Mouse (Mus musculus) liver, embryonic 14.5 days (tissue): ENCODE data around the gene Arnt. TPM values are rescaled to one million over a fixed set of nuclear protein-coding genes. Genes with fewer than 3 reads are reported as not detected.
A peak's percentile ranks its signal among the peaks of the same experiment; 100 is the strongest.

Experiments used
- ATAC-seq: fragments of 200-750 bp; cut with Nextera tagmentation; 2 replicates; pipeline ENCODE4 v1.8.0; 2017; ENCODE audit warnings: moderate number of reproducible peaks, mild to moderate bottlenecking, moderate library complexity; ENCODE audit not compliant: insufficient read depth
- DNase-seq, 3 experiments: peaks; one replicate each; pipeline ENCODE4 v3.0.0-alpha.2; 2012 to 2013; ENCODE audit warnings: low read depth in 3 of 3, low spot score in 3 of 3
- H3K27ac ChIP-seq: fragments of 300-500 bp; sonication (generic); 2 replicates; pipeline ENCODE4 v1.5.1; 2014; ENCODE audit warnings: moderate library complexity, mild to moderate bottlenecking, control low read depth, inconsistent platforms
- H3K27me3 ChIP-seq: fragments of 300-500 bp; sonication (generic); 2 replicates; pipeline ENCODE4 v1.6.1; 2014; ENCODE audit warnings: mild to moderate bottlenecking, low read length, moderate library complexity; ENCODE audit not compliant: control insufficient read depth, insufficient read depth
- H3K36me3 ChIP-seq: fragments of 300-500 bp; sonication (generic); replicated peaks from 2 replicates; pipeline ENCODE4 v1.6.1; 2014; ENCODE audit warnings: low read depth; ENCODE audit not compliant: control insufficient read depth, insufficient read depth
- H3K4me1 ChIP-seq, 2 experiments: fragments of 200-500 bp in 1 of 2; fragments of 300-500 bp in 1 of 2; sonication (generic) in 1 of 2; replicated peaks; 2 replicates each; pipeline ENCODE4 v1.6.1; 2012 to 2014; ENCODE audit warnings: antibody characterized with exemption in 1 of 2, inconsistent platforms in 1 of 2, low read length in 1 of 2; ENCODE audit not compliant: control insufficient read depth in 2 of 2, insufficient read depth in 2 of 2
- H3K4me2 ChIP-seq: fragments of 300-500 bp; sonication (generic); 2 replicates; pipeline ENCODE4 v1.6.1; 2014; ENCODE audit warnings: low read depth, mild to moderate bottlenecking, control low read depth, moderate library complexity
- H3K4me3 ChIP-seq, 2 experiments: fragments of 200-500 bp in 1 of 2; fragments of 300-500 bp in 1 of 2; sonication (generic) in 1 of 2; 2 replicates each; pipeline ENCODE4 v1.5.1; 2012 to 2014; ENCODE audit warnings: low read depth in 2 of 2, low read length in 2 of 2, mild to moderate bottlenecking in 2 of 2, control low read depth in 1 of 2, inconsistent platforms in 1 of 2, moderate library complexity in 1 of 2; ENCODE audit not compliant: insufficient read depth in 1 of 2
- H3K9ac ChIP-seq: fragments of 300-500 bp; sonication (generic); replicated peaks from 2 replicates; pipeline ENCODE4 v1.6.1; 2014; ENCODE audit warnings: mild to moderate bottlenecking, control low read depth, moderate library complexity
- H3K9me3 ChIP-seq: fragments of 300-500 bp; sonication (generic); 2 replicates; pipeline ENCODE4 v1.6.1; 2016; ENCODE audit warnings: low read length, mixed read lengths; ENCODE audit not compliant: control insufficient read depth
- CTCF ChIP-seq: IDR thresholded peaks from 2 replicates; pipeline ENCODE4 v1.5.1; 2016; ENCODE audit warnings: antibody characterized with exemption, low read depth, control low read depth
- EP300 ChIP-seq: IDR thresholded peaks from 2 replicates; pipeline ENCODE4 v1.6.1; 2016; ENCODE audit warnings: antibody characterized with exemption, low read depth
- WGBS: fragments of 180-500 bp; shearing (Covaris S2); extraction: QIAGEN DNeasy Blood & Tissue Kit; methylation state at CpG from one replicate; pipeline ENCODE4 v1.1.7; 2014; ENCODE audit not compliant: insufficient replicate concordance; 5-methylcytosine and 5-hydroxymethylcytosine counted together
- polyA plus RNA-seq, 2 experiments: library from polyadenylated mRNA; depleted of rRNA in 1 of 2; stranded (reverse) in 1 of 2; unstranded in 1 of 2; fragments of >200 nt; fragmentation: Nextera tagmentation in 1 of 2; extraction: Ambion mirVana in 1 of 2; gene quantifications; 2 replicates each; pipeline versions ENCODE4 v1.2.1 to v1.2.3; 2012 to 2014

The Arnt gene
- polyA plus RNA-seq, 2 experiments, result 10.2 to 11.3 TPM

DNA sequence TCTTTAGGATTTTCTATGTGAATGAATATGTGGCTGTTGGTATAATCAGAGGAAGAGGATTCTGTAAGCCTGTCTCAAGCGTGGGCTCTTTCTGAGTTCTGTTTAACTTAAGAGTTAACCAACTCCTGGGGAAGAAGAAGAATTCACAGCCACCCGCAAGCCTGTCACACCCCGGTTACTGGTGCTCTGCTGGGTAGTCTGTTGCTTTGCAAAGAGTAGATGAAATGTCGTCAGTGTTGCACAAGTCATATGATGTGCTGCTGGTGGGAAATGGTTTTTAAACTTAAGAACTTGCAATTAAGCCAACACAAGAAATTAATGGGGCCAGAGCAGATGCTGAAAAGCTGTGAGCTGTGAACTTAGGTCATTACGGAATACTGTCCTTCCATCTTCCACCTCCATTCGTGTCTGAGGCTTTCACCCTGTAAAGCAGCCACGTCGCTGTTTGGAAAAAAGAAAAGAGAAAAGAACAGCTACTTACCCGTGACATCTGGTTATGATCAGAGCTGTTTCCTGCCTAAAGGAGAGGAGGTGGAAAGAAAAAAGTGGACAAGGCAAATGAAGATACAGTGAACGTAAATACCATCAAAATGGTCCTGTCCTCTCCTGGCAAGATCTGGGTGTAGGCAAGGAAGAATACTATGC lies 65.4 kb downstream of the Arnt start:
- H3K4me3 ChIP-seq, result no peak overlapping the region
- WGBS, result 63% methylated on average over 10 of the region's 10 CpGs
- H3K4me2 ChIP-seq, result no peak overlapping the region

DNA sequence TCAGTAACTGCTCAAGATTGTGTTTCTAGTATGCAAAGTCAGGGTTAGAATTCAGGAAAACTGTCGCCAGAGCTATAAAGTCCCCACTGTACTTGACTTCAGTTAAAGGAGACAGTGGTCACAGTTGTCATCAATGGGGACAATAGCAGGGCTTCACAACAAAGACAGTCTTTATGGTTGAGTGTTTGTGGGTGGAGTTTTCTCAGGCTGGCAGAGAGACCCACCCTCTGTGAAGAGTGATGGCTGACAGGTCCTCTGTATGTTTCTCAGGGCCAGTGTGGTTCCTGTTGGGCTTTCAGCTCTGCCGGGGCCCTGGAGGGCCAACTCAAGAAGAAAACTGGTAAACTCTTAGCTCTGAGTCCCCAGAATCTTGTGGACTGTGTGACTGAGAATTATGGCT lies 68.1 kb downstream of the Arnt start:
- Histone ChIP-seq H3K4me3 (no peak overlapping the region), H3K4me1 (no peaks in the 10 kb centered on the region), H3K4me2 (no peak overlapping the region), H3K9ac (no peak overlapping the region), H3K36me3 (no peaks in the 10 kb centered on the region), H3K27ac (no peak overlapping the region), H3K9me3 (no peaks in the 10 kb centered on the region), H3K27me3 (no peaks in the 10 kb centered on the region)
- WGBS, result 55% methylated on average over 2 of the region's 2 CpGs
- TF ChIP-seq EP300 (no peak), CTCF (no peak)
- ATAC-seq, result no peak
- DNase-seq, result no peak

More for the DNA sequence above, 65.4 kb downstream of the Arnt start:
- Histone ChIP-seq H3K27me3 (no peaks in the 10 kb centered on the region), H3K9me3 (no peaks in the 10 kb centered on the region), H3K4me1 (no peaks in the 10 kb centered on the region), H3K9ac (no peak overlapping the region), H3K27ac (no peak overlapping the region), H3K36me3 (peaks cover 14% of the 10 kb centered on the region)
- DNase-seq (no peak), ATAC-seq (no peak)
- no peak for TF ChIP-seq EP300
- no peak for TF ChIP-seq CTCF

DNA sequence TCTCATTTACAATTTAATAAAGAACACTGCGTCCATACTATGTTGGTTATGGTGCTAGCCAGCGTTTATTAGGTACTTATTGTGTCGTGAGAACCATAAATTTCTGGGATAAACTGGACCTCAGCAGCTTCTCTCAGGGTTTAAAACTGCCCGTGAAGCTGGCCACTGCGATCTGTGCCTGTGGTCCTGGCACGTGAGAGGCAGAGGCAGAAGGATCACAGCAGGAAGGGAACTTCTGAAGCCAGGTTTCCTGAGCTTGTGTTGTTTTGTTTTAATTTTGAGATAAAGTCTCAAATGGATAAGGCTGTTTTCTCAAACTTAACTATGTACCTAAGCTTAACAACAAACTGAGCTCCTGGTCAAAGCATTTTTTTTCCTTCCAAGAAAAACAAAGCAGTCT lies 75.2 kb downstream of the Arnt start:
- Histone ChIP-seq H3K36me3 (no peaks in the 10 kb centered on the region), H3K4me1 (peaks cover 5 to 8% of the 10 kb centered on the region in 2 experiments), H3K9ac (no peak overlapping the region), H3K27me3 (no peaks in the 10 kb centered on the region), H3K4me2 (no peak overlapping the region), H3K27ac (no peak overlapping the region), H3K9me3 (no peaks in the 10 kb centered on the region), H3K4me3 (no peak overlapping the region)
- DNase-seq, result no peak
- 61% methylated on average over 6 of the region's 6 CpGs for WGBS
- TF ChIP-seq EP300 (no peak), CTCF (no peak)
- ATAC-seq, result no peak

- WGBS, result 45% methylated on average over 9 of the region's 9 CpGs
- H3K4me3 ChIP-seq, result no peak overlapping the region
- H3K4me1 ChIP-seq, result peaks cover 19% of the 10 kb centered on the region in 2 experiments
- no peak overlapping the region for H3K27ac ChIP-seq
- no peaks in the 10 kb centered on the region for H3K9me3 ChIP-seq
- no peak overlapping the region for H3K9ac ChIP-seq
- no peaks in the 10 kb centered on the region for H3K27me3 ChIP-seq
- no peak for TF ChIP-seq EP300
- TF ChIP-seq CTCF, result no peak
- ATAC-seq, result no peak
- no peak for DNase-seq
- no peak overlapping the region for H3K4me2 ChIP-seq
- H3K36me3 ChIP-seq, result no peaks in the 10 kb centered on the region
Measured at GRCm38 (mm10) chr3:95511611-95512180, 77.5 kb downstream of the Arnt start.

GRCm38 (mm10) chr3:95516614-95517041 lies 82.4 kb downstream of the Arnt start:
- peaks cover 57 to 60% of the 10 kb centered on the region in 2 experiments for H3K4me1 ChIP-seq
- WGBS, result 13% methylated on average over 3 of the region's 3 CpGs
- DNase-seq (peak; percentile 81 to 88 (median 84)), ATAC-seq (peak; percentile 80)
- TF ChIP-seq CTCF, result no peak
- peak; percentile 94 for TF ChIP-seq EP300
- peak overlapping the region; percentile 2 to 15; a peak in 2 of 4 replicates for H3K4me3 ChIP-seq
- no peaks in the 10 kb centered on the region for H3K9me3 ChIP-seq
- H3K9ac ChIP-seq, result peak overlapping the region; percentile 67
- no peaks in the 10 kb centered on the region for H3K27me3 ChIP-seq
- peak overlapping the region; percentile 98 for H3K27ac ChIP-seq
- no peaks in the 10 kb centered on the region for H3K36me3 ChIP-seq
- H3K4me2 ChIP-seq, result peak overlapping the region; percentile 66
